Mouse (Mus musculus): Measurements from ENCODE around the gene Galnt13. TPM values are rescaled to one million over a fixed set of nuclear protein-coding genes. Genes with fewer than 3 reads are reported as not detected.
"Not testable (repeated sequence)": the region's sequence is repeated elsewhere in the genome, so short reads cannot be mapped to it uniquely, and the experiment has no call there.

Galnt13 gene
- total RNA-seq (2021): not detected

- DNase-seq: no peak
These were observed at the start of gene Galnt13 for GRCm38 (mm10) chr2:54435937-54436735. Gene Galnt13, plus strand, starts transcription at chr2:54436317.

DNA sequence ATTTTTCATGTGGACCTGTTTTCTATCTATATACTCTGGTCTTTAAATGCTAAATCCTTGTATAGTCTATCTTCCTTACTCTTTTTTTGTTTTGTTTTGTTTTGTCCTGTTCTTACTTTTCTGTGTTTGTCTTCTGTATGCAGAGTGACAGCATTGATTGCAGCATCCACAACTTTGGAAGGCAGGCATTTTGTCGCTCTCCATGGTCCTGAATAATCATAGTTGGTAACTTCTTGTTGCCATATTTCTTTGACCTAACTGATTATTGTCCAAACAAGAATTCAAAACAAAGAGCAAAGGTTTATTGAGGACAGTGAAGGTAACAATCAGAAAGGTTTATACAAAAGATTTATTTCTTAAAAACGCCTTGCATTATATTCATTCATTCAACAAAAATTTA lies 5.1 kb upstream of the Galnt13 start:
- no peak for DNase-seq

- DNase-seq: no peak
These were observed 737 bp upstream of the Galnt13 start for GRCm38 (mm10) chr2:54435380-54435779.

DNA sequence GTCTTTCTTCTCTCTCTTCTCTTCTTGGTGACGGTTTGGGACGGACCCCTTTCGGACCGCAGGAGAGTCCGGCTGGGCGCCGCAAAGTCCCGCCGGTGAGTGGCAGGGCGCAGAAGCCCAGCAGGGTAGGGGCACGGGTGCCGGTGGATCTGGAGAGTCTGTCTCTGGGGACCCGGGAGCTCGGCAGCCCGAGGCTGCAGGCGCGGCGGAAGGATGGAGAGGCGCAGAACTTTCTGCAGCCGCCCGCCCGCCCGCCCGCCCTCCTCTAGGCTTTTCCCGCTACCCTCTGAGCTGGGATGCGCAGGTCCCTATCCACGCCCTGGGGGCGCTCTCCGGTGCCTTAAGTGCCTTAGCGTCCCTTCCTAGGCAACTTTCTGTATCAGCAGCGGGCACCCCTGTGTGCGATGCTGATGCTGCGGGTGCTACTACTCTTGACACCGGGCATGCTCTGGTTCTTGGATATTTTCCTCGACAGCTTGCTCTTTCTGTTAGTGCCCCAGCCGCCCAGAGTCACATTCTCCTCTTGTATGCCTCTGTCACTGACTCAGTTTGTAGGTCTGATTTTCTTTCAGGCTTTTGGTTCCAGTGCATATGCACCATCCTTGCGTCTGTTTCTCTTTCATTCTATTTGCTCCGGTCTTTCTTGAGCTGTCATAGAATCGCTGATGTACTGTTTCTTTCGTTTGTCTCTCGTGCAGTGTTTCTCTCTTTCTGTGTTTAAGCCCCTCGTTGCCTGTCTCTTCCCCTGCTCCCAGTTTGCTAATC lies 801 bp downstream of the Galnt13 start:
- DNase-seq: no peak

- DNase-seq: no peak
These were observed 1.3 kb downstream of the Galnt13 start for GRCm38 (mm10) chr2:54437501-54437830.

DNA sequence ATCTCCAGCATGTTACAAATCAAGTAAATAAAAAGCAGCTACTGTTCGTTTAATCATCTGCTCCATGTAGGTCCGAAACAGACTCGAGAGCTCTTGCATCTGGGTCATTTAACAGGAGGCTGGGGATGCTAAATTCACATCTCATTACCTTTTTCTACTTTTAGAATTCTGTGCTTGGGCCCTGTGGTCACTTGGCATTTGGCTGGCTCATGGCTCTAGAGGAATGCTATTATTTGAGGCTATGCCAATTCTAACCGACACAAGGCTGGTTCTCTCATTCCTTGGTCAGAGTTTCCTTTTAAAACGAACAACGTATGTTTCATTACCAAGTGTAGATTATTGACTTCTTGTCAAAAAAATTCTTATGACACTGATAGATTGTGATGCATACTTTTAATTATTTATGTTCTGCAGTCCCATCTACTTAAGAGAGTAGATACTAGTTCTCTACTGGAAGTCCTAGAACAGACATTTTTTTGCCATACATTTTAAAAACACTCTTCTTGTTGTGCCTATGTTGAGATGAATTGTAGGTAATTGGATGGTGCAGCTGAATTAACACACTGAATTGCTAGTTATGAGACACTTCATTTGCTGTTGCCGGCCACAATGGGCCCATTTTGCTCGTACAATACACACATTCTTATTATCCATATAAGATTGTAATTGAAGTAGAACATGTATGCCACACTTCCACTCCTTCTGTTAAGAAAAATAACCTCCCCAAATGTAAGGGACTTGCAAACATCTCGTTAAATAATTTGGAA lies 6.8 kb downstream of the Galnt13 start:
- no peak for DNase-seq

DNA sequence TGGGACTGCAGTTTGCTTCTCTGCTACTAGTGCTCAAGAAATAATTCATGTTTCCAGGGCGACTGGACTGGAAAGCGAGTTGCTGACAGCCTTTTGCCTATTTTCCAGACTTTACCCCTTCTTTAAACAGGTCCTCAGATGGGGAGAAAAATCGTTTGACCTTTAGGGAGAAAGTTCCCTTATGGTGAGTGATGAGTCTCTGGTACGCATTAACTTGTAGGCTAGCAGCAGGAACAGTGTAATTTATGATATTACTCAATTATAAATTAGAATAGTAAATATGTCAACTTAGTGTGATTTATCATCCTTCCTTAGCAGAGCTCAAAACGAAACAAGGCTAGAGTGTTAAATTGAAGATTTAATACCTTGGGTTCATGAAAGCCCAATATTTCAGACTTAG lies 47.3 kb downstream of the Galnt13 start:
- DNase-seq: no peak

DNA sequence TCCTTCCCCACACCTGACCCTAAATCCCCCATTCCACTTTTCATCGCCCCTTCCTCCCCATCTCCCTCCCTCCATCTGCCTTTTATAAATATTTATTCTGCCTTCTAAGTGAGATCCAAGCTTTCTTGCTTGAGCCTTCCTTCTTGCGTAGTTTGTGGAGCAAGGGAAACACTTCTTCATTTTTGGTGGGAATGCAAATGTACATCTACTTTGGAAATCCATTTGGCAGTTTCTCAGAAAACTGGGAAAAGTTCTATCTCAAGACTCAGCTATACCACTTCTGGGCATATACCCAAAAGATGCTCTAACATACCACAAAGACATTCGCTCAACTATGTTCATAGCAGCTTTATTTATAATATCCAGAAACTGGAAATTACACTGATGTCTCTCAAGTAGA lies 86.9 kb downstream of the Galnt13 start:
- no peak for DNase-seq

GRCm38 (mm10) chr2:54527073-54527472 lies 91.0 kb downstream of the Galnt13 start:
- DNase-seq: no peak

- DNase-seq: no peak
These were observed 122.4 kb downstream of the Galnt13 start for GRCm38 (mm10) chr2:54558357-54559153.

DNA sequence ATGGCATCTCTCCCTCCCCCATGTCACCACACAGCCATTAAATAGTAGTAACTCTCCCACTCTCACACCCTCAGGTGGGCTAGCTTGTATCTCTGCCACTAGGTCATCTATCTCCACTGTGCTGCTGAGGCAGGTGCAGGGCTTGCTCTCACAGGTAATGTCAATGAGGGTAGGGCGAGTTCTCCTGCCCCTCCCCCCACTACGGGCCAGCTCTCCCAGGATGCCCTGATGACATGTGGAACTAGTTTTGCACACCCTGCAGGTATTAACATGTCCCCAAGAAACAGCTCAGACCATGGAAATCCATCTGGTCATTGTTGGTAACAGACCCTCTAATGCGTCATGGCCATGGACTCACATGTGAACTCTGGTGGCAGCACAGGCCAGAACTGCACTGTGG lies 129.0 kb downstream of the Galnt13 start:
- DNase-seq: no peak

DNA sequence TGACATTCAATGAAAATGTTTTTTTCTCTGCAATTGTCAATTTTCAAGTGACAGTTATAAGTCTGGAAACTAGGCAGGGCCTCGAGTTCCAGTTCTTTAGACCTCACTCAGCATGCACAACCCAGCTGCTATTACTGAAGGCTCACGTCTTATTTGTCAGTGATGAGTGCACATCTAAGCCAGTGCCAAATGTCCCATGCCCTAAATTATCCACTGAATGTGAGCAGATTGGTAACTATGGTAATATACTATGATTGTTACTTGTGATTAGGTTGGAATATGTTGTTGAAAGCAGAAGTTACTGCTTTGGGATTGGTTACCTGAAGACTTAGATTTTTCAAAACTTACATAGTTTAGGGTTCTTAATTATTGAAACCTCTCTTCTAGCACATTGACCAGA lies 131.1 kb downstream of the Galnt13 start:
- no peak for DNase-seq

- DNase-seq: no peak
These were observed 131.5 kb downstream of the Galnt13 start for GRCm38 (mm10) chr2:54567632-54568031.

- not testable (repeated sequence) for DNase-seq
These were observed 277.7 kb downstream of the Galnt13 start for GRCm38 (mm10) chr2:54713817-54714216.

- no peak for DNase-seq
These were observed 315.1 kb downstream of the Galnt13 start for GRCm38 (mm10) chr2:54751232-54751631.

- DNase-seq: no peak
These were observed 323.7 kb downstream of the Galnt13 start for GRCm38 (mm10) chr2:54759781-54760180.

DNA sequence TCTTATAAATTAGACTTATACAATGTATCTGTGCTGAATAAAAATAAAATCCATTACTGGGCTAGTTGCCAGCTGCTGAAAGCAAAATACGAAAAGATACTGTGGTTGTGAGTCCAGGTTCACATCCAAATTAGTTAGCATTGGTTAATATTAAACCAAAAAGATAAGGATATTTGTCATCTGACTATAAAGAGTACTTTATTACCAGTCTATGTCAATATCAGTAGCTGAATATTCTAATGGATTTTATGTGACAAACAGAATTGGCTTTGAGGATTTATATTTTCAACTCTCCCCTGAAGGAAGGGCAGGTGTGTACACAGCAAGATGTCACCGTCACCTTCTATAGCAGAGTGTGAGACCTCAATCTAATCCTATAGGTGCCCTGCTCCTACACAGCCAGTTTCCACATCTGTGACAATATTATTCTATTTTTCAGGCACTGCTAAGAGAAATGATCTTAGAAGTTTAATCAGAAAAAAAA lies 342.7 kb downstream of the Galnt13 start:
- DNase-seq: no peak

- no peak for DNase-seq
These were observed 377.6 kb downstream of the Galnt13 start for GRCm38 (mm10) chr2:54813670-54814256.

DNA sequence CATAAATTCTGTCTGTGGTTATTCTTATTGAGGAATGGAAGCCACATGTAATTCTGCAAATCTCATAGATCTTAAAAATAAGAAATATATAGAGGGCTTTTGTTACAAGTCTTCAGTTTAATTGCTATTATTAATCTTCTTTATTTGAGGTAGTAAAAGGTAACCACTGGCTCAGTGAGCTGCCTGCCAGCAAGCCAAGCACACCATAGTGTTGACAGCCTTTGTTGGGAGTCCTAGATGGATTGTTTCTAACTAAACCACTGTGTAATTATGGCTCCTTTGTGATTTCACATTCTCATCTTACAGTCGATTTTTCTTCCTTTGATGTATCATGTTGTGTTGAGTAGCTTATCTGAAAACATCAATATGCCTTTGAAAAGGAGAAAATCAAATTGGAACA lies 405.1 kb downstream of the Galnt13 start:
- DNase-seq: no peak

- DNase-seq: no peak
These were observed 470.4 kb downstream of the Galnt13 start for GRCm38 (mm10) chr2:54906282-54907060.

GRCm38 (mm10) chr2:54915088-54915670 lies 479.1 kb downstream of the Galnt13 start:
- DNase-seq: no peak

Measured in heart, postnatal 4 days (tissue).